ENCODE assay signal across 21 mouse cellular contexts in the genomic region with DNA sequence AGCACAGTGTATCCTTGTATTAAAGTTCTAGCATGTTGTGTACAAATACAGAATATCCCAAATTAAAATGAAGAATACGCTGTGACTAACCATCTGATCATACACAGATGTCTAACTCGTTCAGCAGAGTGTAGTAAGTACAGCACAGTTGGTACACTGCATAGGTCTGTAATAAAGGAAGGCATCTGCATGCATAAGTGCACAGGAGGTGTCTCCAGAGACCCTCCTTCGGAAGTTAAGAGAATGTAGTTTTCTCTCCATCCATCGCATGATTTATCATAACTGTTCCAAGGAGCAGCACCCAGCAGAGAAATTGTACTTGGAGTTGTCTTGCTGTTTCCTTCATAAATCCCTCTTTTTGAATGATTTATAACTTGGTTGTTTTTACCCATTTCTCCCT.
DNase-seq lines count a peak whose midpoint lies in the region; ATAC-seq and TF ChIP-seq lines count a peak whose summit lies in the region.
"Had no signal": no experiment of that assay in that cellular context is flagged by ENCODE, and none has a peak within 500 bp of the region (broad histone marks: within the 10 kb centered on the region; RNA-seq: fewer than 3 reads in every experiment).

No protein-coding gene starts in this region.

- no peak overlapping the region for H3K9ac ChIP-seq in hindbrain, embryonic 16.5 days (ENCODE audit: low read depth, low read length)
- H3K9ac ChIP-seq in hindbrain, embryonic 11.5 days (ENCODE audit: low read depth, low read length), result no peak overlapping the region
- H3K9ac ChIP-seq in midbrain, postnatal 0 days (replicated peaks; ENCODE audit: low read length, poor library complexity, severe bottlenecking), result no peak overlapping the region
- no peak overlapping the region for H3K9ac ChIP-seq in neural tube, embryonic 14.5 days (replicated peaks; ENCODE audit: low read depth, low read length)
- H3K9ac ChIP-seq: embryonic facial prominence, embryonic 12.5 days; forebrain, embryonic 13.5 days; forebrain, embryonic 15.5 days; forebrain, postnatal 0 days had no signal

- no peak for TF ChIP-seq CTCF in midbrain, postnatal 0 days (IDR thresholded peaks at IDR 0.05)

- H3K27me3 ChIP-seq in hindbrain, embryonic 16.5 days (replicated peaks; ENCODE audit: control insufficient read depth, insufficient read depth, low read length), result no peaks in the 10 kb centered on the region
- H3K27me3 ChIP-seq in hindbrain, embryonic 11.5 days (ENCODE audit: control insufficient read depth, insufficient read depth, low read length), result no peaks in the 10 kb centered on the region
- H3K27me3 ChIP-seq in midbrain, postnatal 0 days (ENCODE audit: insufficient read depth, low read length), result no peaks in the 10 kb centered on the region
- H3K27me3 ChIP-seq in midbrain, embryonic 10.5 days (ENCODE audit: low read depth, poor library complexity, severe bottlenecking), result no peaks in the 10 kb centered on the region
- H3K27me3 ChIP-seq in neural tube, embryonic 14.5 days (ENCODE audit: control insufficient read depth, insufficient read depth, low read length), result no peaks in the 10 kb centered on the region
- H3K27me3 ChIP-seq: embryonic facial prominence, embryonic 12.5 days; forebrain, embryonic 13.5 days; forebrain, embryonic 15.5 days had no signal

- H3K4me3 ChIP-seq in hindbrain, embryonic 16.5 days (ENCODE audit: low read length), result no peak overlapping the region
- no peak overlapping the region for H3K4me3 ChIP-seq in hindbrain, embryonic 11.5 days (ENCODE audit: low read depth, low read length)
- no peak overlapping the region for H3K4me3 ChIP-seq in midbrain, postnatal 0 days (ENCODE audit: low read depth, low read length)
- H3K4me3 ChIP-seq in midbrain, embryonic 10.5 days, result no peak overlapping the region
- H3K4me3 ChIP-seq in neural tube, embryonic 14.5 days (ENCODE audit: low read depth, low read length), result no peak overlapping the region
- H3K4me3 ChIP-seq: embryonic facial prominence, embryonic 10.5 days; embryonic facial prominence, embryonic 12.5 days; forebrain, embryonic 13.5 days; forebrain, embryonic 15.5 days had no signal

- WGBS in hindbrain, embryonic 16.5 days, result 53% methylated on average over 4 of the region's 4 CpGs
- 86% methylated on average over 4 of the region's 4 CpGs for WGBS in hindbrain, embryonic 11.5 days
- 66% methylated on average over 4 of the region's 4 CpGs for WGBS in midbrain, postnatal 0 days
- WGBS in midbrain, embryonic 10.5 days, result 90% methylated on average over 4 of the region's 4 CpGs
- WGBS in neural tube, embryonic 14.5 days, result 54% methylated on average over 4 of the region's 4 CpGs

- H3K9me3 ChIP-seq in hindbrain, embryonic 16.5 days (ENCODE audit: control insufficient read depth, low read length), result no peaks in the 10 kb centered on the region
- no peaks in the 10 kb centered on the region for H3K9me3 ChIP-seq in hindbrain, embryonic 11.5 days (ENCODE audit: control insufficient read depth, low read length)
- H3K9me3 ChIP-seq in midbrain, postnatal 0 days (ENCODE audit: low read length), result no peaks in the 10 kb centered on the region
- H3K9me3 ChIP-seq in midbrain, embryonic 10.5 days (replicated peaks), result no peaks in the 10 kb centered on the region
- H3K9me3 ChIP-seq in neural tube, embryonic 14.5 days (ENCODE audit: control insufficient read depth, low read length), result no peaks in the 10 kb centered on the region
- H3K9me3 ChIP-seq: embryonic facial prominence, embryonic 10.5 days; embryonic facial prominence, embryonic 12.5 days; forebrain, embryonic 13.5 days; forebrain, embryonic 15.5 days had no signal

- no peaks in the 10 kb centered on the region for H3K36me3 ChIP-seq in hindbrain, embryonic 16.5 days (ENCODE audit: control insufficient read depth, insufficient read depth, low read length)
- H3K36me3 ChIP-seq in hindbrain, embryonic 11.5 days (ENCODE audit: control insufficient read depth, insufficient read depth, low read length), result no peaks in the 10 kb centered on the region
- no peaks in the 10 kb centered on the region for H3K36me3 ChIP-seq in midbrain, postnatal 0 days (ENCODE audit: insufficient read depth, low read length)
- no peaks in the 10 kb centered on the region for H3K36me3 ChIP-seq in midbrain, embryonic 10.5 days
- H3K36me3 ChIP-seq in neural tube, embryonic 14.5 days (ENCODE audit: control insufficient read depth, insufficient read depth, low read length), result no peaks in the 10 kb centered on the region
- H3K36me3 ChIP-seq: embryonic facial prominence, embryonic 10.5 days; embryonic facial prominence, embryonic 12.5 days; forebrain, embryonic 15.5 days had no signal

- ATAC-seq in hindbrain, embryonic 16.5 days, result 0 out of 2 replicates have a peak, but pooled peaks have one; percentile 50
- no peak for ATAC-seq in hindbrain, embryonic 11.5 days (ENCODE audit: low FRiP score)
- no peak for ATAC-seq in midbrain, postnatal 0 days (ENCODE audit: low FRiP score)
- 0 out of 2 replicates have a peak, but pooled peaks have one; percentile 54 for ATAC-seq in neural tube, embryonic 14.5 days (ENCODE audit: low read depth)
- ATAC-seq: forebrain, embryonic 13.5 days; forebrain, embryonic 15.5 days; forebrain, postnatal 0 days had no signal

- no peak overlapping the region for H3K27ac ChIP-seq in hindbrain, embryonic 16.5 days (ENCODE audit: low read depth, low read length)
- no peak overlapping the region for H3K27ac ChIP-seq in hindbrain, embryonic 11.5 days (ENCODE audit: low read depth, low read length)
- no peak overlapping the region for H3K27ac ChIP-seq in midbrain, postnatal 0 days (ENCODE audit: low read depth, low read length)
- no peak overlapping the region for H3K27ac ChIP-seq in midbrain, embryonic 10.5 days (replicated peaks)
- H3K27ac ChIP-seq in neural tube, embryonic 14.5 days (ENCODE audit: low read depth, low read length), result no peak overlapping the region
- H3K27ac ChIP-seq: embryonic facial prominence, embryonic 10.5 days; embryonic facial prominence, embryonic 12.5 days; forebrain, embryonic 13.5 days; forebrain, embryonic 15.5 days had no signal

- no peak for DNase-seq in hindbrain, embryonic 11.5 days (ENCODE audit: low spot score)
- peak; percentile 9 for DNase-seq in midbrain, postnatal 0 days (ENCODE audit: low spot score)
- no peak for DNase-seq in midbrain, embryonic 10.5 days (ENCODE audit: low spot score)
- DNase-seq in neural tube, embryonic 10.5 days (ENCODE audit: extremely low spot score, low spot score), result no peak
- DNase-seq in mesoderm, embryonic 11.5 days (ENCODE audit: low read depth, low spot score), result peak; percentile 54
- DNase-seq in lung, postnatal 10 days, result no peak
- DNase-seq: adrenal gland, adult 2 months; adrenal gland, postnatal 10 days; adrenal gland, postnatal 25 days; cerebellum, adult 11-12 months; cerebellum, adult 2 months; cerebellum, adult 9-10 months; cerebellum, postnatal 10 days; cerebellum, postnatal 25 days; forebrain, postnatal 0 days had no signal

- no peaks in the 10 kb centered on the region for H3K4me1 ChIP-seq in hindbrain, embryonic 16.5 days (ENCODE audit: control insufficient read depth, insufficient read depth, low read depth, low read length)
- H3K4me1 ChIP-seq in hindbrain, embryonic 11.5 days (replicated peaks; ENCODE audit: control insufficient read depth, insufficient read depth, low read length), result no peaks in the 10 kb centered on the region
- no peaks in the 10 kb centered on the region for H3K4me1 ChIP-seq in midbrain, postnatal 0 days (ENCODE audit: insufficient read depth, low read length)
- H3K4me1 ChIP-seq in midbrain, embryonic 10.5 days, result no peaks in the 10 kb centered on the region
- no peaks in the 10 kb centered on the region for H3K4me1 ChIP-seq in neural tube, embryonic 14.5 days (ENCODE audit: control insufficient read depth, insufficient read depth, low read length)
- H3K4me1 ChIP-seq: embryonic facial prominence, embryonic 10.5 days; embryonic facial prominence, embryonic 12.5 days; forebrain, embryonic 13.5 days; forebrain, embryonic 15.5 days had no signal

- H3K4me2 ChIP-seq in hindbrain, embryonic 16.5 days (ENCODE audit: low read length), result no peak overlapping the region
- H3K4me2 ChIP-seq in hindbrain, embryonic 11.5 days (replicated peaks; ENCODE audit: low read depth, low read length), result no peak overlapping the region
- H3K4me2 ChIP-seq in midbrain, postnatal 0 days (ENCODE audit: low read depth, low read length, poor library complexity, severe bottlenecking), result no peak overlapping the region
- no peak overlapping the region for H3K4me2 ChIP-seq in neural tube, embryonic 14.5 days (ENCODE audit: low read depth, low read length)
- H3K4me2 ChIP-seq: embryonic facial prominence, embryonic 12.5 days; forebrain, embryonic 13.5 days; forebrain, embryonic 15.5 days had no signal

Comparison
In these comparisons a context has a peak if more than half of its experiments do, and no peak if none do; other contexts are left out.
1. ATAC-seq: peak in hindbrain, embryonic 16.5 days (single experiment) and neural tube, embryonic 14.5 days (single experiment); none in hindbrain, embryonic 11.5 days (single experiment) and midbrain, postnatal 0 days (single experiment).
2. DNase-seq: peak in midbrain, postnatal 0 days (single experiment) and mesoderm, embryonic 11.5 days (single experiment); none in hindbrain, embryonic 11.5 days (single experiment), midbrain, embryonic 10.5 days (single experiment), neural tube, embryonic 10.5 days (single experiment) and lung, postnatal 10 days (single experiment).